Mouse (Mus musculus) heart, embryonic 11.5 days (tissue): ENCODE data around the gene Ubash3b. TPM values are rescaled to one million over a fixed set of nuclear protein-coding genes. Genes with fewer than 3 reads are reported as not detected.

Experiments used
- ATAC-seq: fragments of 200-750 bp; cut with Nextera tagmentation; replicated peaks from 2 replicates; pipeline ENCODE4 v1.8.0; 2017; ENCODE audit warnings: moderate library complexity; ENCODE audit not compliant: insufficient number of reproducible peaks, low FRiP score, low TSS enrichment
- H3K27ac ChIP-seq: fragments of 300-500 bp; sonication (generic); 2 replicates; pipeline ENCODE4 v1.5.1; 2014; ENCODE audit warnings: mild to moderate bottlenecking, low read depth, low read length
- H3K27me3 ChIP-seq: fragments of 300-500 bp; sonication (generic); 2 replicates; pipeline ENCODE4 v1.6.1; 2014; ENCODE audit warnings: mild to moderate bottlenecking, low read length, mixed read lengths; ENCODE audit not compliant: control insufficient read depth, insufficient read depth
- H3K36me3 ChIP-seq: fragments of 300-500 bp; sonication (generic); 2 replicates; pipeline ENCODE4 v1.6.1; 2014; ENCODE audit warnings: mild to moderate bottlenecking, low read length, moderate library complexity, mixed read lengths; ENCODE audit not compliant: control insufficient read depth, insufficient read depth
- H3K4me1 ChIP-seq: fragments of 300-500 bp; sonication (generic); 2 replicates; pipeline ENCODE4 v1.6.1; 2014; ENCODE audit warnings: low read length; ENCODE audit not compliant: control insufficient read depth, insufficient read depth
- H3K4me2 ChIP-seq: fragments of 300-500 bp; sonication (generic); 2 replicates; pipeline ENCODE4 v1.6.1; 2014; ENCODE audit warnings: mild to moderate bottlenecking, moderate library complexity
- H3K4me3 ChIP-seq: fragments of 300-500 bp; sonication (generic); 2 replicates; pipeline ENCODE4 v1.5.1; 2014; ENCODE audit warnings: low read depth, low read length
- H3K9ac ChIP-seq: fragments of 300-500 bp; sonication (generic); 2 replicates; pipeline ENCODE4 v1.6.1; 2014; ENCODE audit warnings: mild to moderate bottlenecking, low read depth, low read length, moderate library complexity
- H3K9me3 ChIP-seq: fragments of 300-500 bp; sonication (generic); replicated peaks from 2 replicates; pipeline ENCODE4 v1.6.1; 2016; ENCODE audit warnings: low read length; ENCODE audit not compliant: control insufficient read depth
- WGBS: fragments of 180-500 bp; shearing (Covaris S2); extraction: QIAGEN DNeasy Blood & Tissue Kit; methylation state at CpG from one replicate; pipeline ENCODE4 v1.1.7; 2014; ENCODE audit not compliant: insufficient replicate concordance; 5-methylcytosine and 5-hydroxymethylcytosine counted together
- polyA plus RNA-seq: library from polyadenylated mRNA; unstranded; fragments of >200 nt; fragmentation: Nextera tagmentation; extraction: Ambion mirVana; gene quantifications from 2 replicates; pipeline ENCODE4 v1.2.1, GENCODE M21; 2014

The Ubash3b gene
- 15.2 and 15.7 TPM in 2 replicates for polyA plus RNA-seq

- ATAC-seq, result no peak
- no peak within 1 kb of the TSS for H3K4me3 ChIP-seq
- WGBS, result 66% methylated on average over 6 of the region's 6 CpGs
- no peak within 1 kb of the TSS for H3K9ac ChIP-seq
- no peaks in the 10 kb centered on the region for H3K9me3 ChIP-seq
- H3K36me3 ChIP-seq, result no peaks in the 10 kb centered on the region
- no peak within 1 kb of the TSS for H3K4me2 ChIP-seq
- H3K27ac ChIP-seq, result no peak within 1 kb of the TSS
- H3K4me1 ChIP-seq, result peaks cover 6% of the 10 kb centered on the region; the same call in 1 of the 2 replicates
- no peaks in the 10 kb centered on the region for H3K27me3 ChIP-seq
Observed at GRCm38 (mm10) chr9:41161413-41161812, at the start of gene Ubash3b. Ubash3b (minus strand) TSS chr9:41161697.

- H3K9ac ChIP-seq, result peak overlapping the region; percentile 66
- H3K4me3 ChIP-seq, result peak overlapping the region; percentile 28
- H3K4me2 ChIP-seq, result peak overlapping the region; percentile 61
- ATAC-seq, result peak; percentile 86
- WGBS, result 5% methylated on average over 28 of the region's 28 CpGs
- no peaks in the 10 kb centered on the region for H3K36me3 ChIP-seq
- peaks cover 14% of the 10 kb centered on the region for H3K4me1 ChIP-seq
- peak overlapping the region; percentile 77 for H3K27ac ChIP-seq
- no peaks in the 10 kb centered on the region for H3K9me3 ChIP-seq
- no peaks in the 10 kb centered on the region for H3K27me3 ChIP-seq
Observed at GRCm38 (mm10) chr9:41207130-41208104, 45.9 kb upstream of the Ubash3b start.

GRCm38 (mm10) chr9:41206717-41207116, 45.2 kb upstream of the Ubash3b start:
- WGBS, result 78% methylated on average over 12 of the region's 12 CpGs
- no peak for ATAC-seq

GRCm38 (mm10) chr9:41205267-41205666, 43.8 kb upstream of the Ubash3b start:
- Histone ChIP-seq H3K9me3 (no peaks in the 10 kb centered on the region), H3K27me3 (no peaks in the 10 kb centered on the region), H3K27ac (no peak overlapping the region), H3K9ac (no peak overlapping the region), H3K4me2 (no peak overlapping the region), H3K4me1 (0 out of 2 replicates have a peak, but pooled peaks cover 3% of the 10 kb centered on the region), H3K4me3 (no peak overlapping the region), H3K36me3 (no peaks in the 10 kb centered on the region)
- WGBS, result 62% methylated on average over 3 of the region's 3 CpGs
- no peak for ATAC-seq

More at GRCm38 (mm10) chr9:41206717-41207116, 45.2 kb upstream of the Ubash3b start:
- Histone ChIP-seq H3K9me3 (no peaks in the 10 kb centered on the region), H3K27ac (no peak overlapping the region), H3K9ac (peak overlapping the region; percentile 66; the same call in 1 of the 2 replicates), H3K4me1 (peaks cover 8% of the 10 kb centered on the region; the same call in 1 of the 2 replicates), H3K4me3 (no peak overlapping the region), H3K4me2 (no peak overlapping the region), H3K36me3 (no peaks in the 10 kb centered on the region), H3K27me3 (no peaks in the 10 kb centered on the region)

GRCm38 (mm10) chr9:41199456-41200252, 38.2 kb upstream of the Ubash3b start:
- no peaks in the 10 kb centered on the region for H3K36me3 ChIP-seq
- no peak overlapping the region for H3K4me2 ChIP-seq
- WGBS, result 74% methylated on average over 22 of the region's 22 CpGs
- H3K27ac ChIP-seq, result no peak overlapping the region
- H3K4me1 ChIP-seq, result no peaks in the 10 kb centered on the region
- no peaks in the 10 kb centered on the region for H3K9me3 ChIP-seq
- ATAC-seq, result no peak
- H3K4me3 ChIP-seq, result no peak overlapping the region
- no peaks in the 10 kb centered on the region for H3K27me3 ChIP-seq
- H3K9ac ChIP-seq, result no peak overlapping the region

- Histone ChIP-seq H3K4me2 (no peak overlapping the region), H3K4me1 (no peaks in the 10 kb centered on the region), H3K36me3 (no peaks in the 10 kb centered on the region), H3K27me3 (no peaks in the 10 kb centered on the region), H3K4me3 (no peak overlapping the region), H3K9me3 (no peaks in the 10 kb centered on the region), H3K9ac (no peak overlapping the region), H3K27ac (no peak overlapping the region)
- 74% methylated on average over 12 of the region's 12 CpGs for WGBS
- no peak for ATAC-seq
Observed at GRCm38 (mm10) chr9:41198501-41199265, 37.2 kb upstream of the Ubash3b start.

- H3K27ac ChIP-seq, result no peak overlapping the region
- no peak for ATAC-seq
- H3K4me2 ChIP-seq, result no peak overlapping the region
- H3K9ac ChIP-seq, result no peak overlapping the region
- H3K4me3 ChIP-seq, result no peak overlapping the region
- no peaks in the 10 kb centered on the region for H3K9me3 ChIP-seq
- no peaks in the 10 kb centered on the region for H3K27me3 ChIP-seq
- no peaks in the 10 kb centered on the region for H3K4me1 ChIP-seq
- no peaks in the 10 kb centered on the region for H3K36me3 ChIP-seq
- WGBS, result 70% methylated on average over 10 of the region's 10 CpGs
Observed at GRCm38 (mm10) chr9:41195742-41196311, 34.3 kb upstream of the Ubash3b start.
